ENCODE assay signal across 17 mouse cellular contexts in genomic region chr14:80083724-80084123, GRCm38 (mm10).
"Had no signal": no experiment of that assay in that cellular context is flagged by ENCODE, and none has a peak within 500 bp of the region (broad histone marks: within the 10 kb centered on the region; RNA-seq: fewer than 3 reads in every experiment).

No protein-coding gene starts in this region.

- H3K9ac ChIP-seq: lung, embryonic 15.5 days; midbrain, embryonic 13.5 days; midbrain, embryonic 15.5 days; neural tube, embryonic 12.5 days; stomach, embryonic 15.5 days had no signal

- H3K36me3 ChIP-seq: lung, embryonic 15.5 days; midbrain, embryonic 13.5 days; midbrain, embryonic 15.5 days; neural tube, embryonic 12.5 days; stomach, embryonic 15.5 days had no signal

- DNase-seq: lung, adult 2 months; lung, postnatal 14 days; lung, postnatal 36 days; right cerebral cortex, postnatal 14 days; thymus, adult 2 months; thymus, postnatal 25 days; thymus, postnatal 4 days had no signal

- H3K4me3 ChIP-seq: lung, embryonic 15.5 days; megakaryocyte, embryonic 14.5 days; midbrain, embryonic 13.5 days; midbrain, embryonic 15.5 days; neural tube, embryonic 12.5 days; stomach, embryonic 15.5 days had no signal

- H3K9me3 ChIP-seq: lung, embryonic 15.5 days; midbrain, embryonic 15.5 days; neural tube, embryonic 12.5 days; stomach, embryonic 15.5 days had no signal

- H3K4me1 ChIP-seq: lung, embryonic 15.5 days; megakaryocyte, embryonic 14.5 days; midbrain, embryonic 13.5 days; midbrain, embryonic 15.5 days; neural tube, embryonic 12.5 days; stomach, embryonic 15.5 days had no signal

- H3K27ac ChIP-seq: lung, embryonic 15.5 days; macrophage; midbrain, embryonic 13.5 days; midbrain, embryonic 15.5 days; neural tube, embryonic 12.5 days; stomach, embryonic 15.5 days; stomach, postnatal 0 days had no signal

- H3K27me3 ChIP-seq: lung, embryonic 15.5 days; megakaryocyte, embryonic 14.5 days; midbrain, embryonic 13.5 days; midbrain, embryonic 15.5 days; neural tube, embryonic 12.5 days; stomach, embryonic 15.5 days had no signal

- ATAC-seq: lung, postnatal 0 days; midbrain, embryonic 13.5 days; midbrain, embryonic 15.5 days had no signal

- H3K4me2 ChIP-seq: lung, embryonic 15.5 days; midbrain, embryonic 11.5 days; midbrain, embryonic 13.5 days; midbrain, embryonic 15.5 days; neural tube, embryonic 12.5 days; stomach, embryonic 15.5 days had no signal
